Mouse (Mus musculus): ENCODE data around the gene Inpp5a. TPM values are rescaled to one million over a fixed set of nuclear protein-coding genes. Genes with fewer than 3 reads are reported as not detected.

Inpp5a gene
- total RNA-seq, 2 experiments from 2014 or later = 103 to 105 TPM

- no peak for DNase-seq (ENCODE audit: low spot score in 2 of 2)
Observed at GRCm38 (mm10) chr7:139472052-139472451, 83.1 kb downstream of the Inpp5a start.

- peak; percentile 44 to 68 for DNase-seq (ENCODE audit: low spot score in 2 of 2)
Observed at GRCm38 (mm10) chr7:139472865-139473549, 84.1 kb downstream of the Inpp5a start.

GRCm38 (mm10) chr7:139475896-139476295 is 87.0 kb downstream of the Inpp5a start:
- no peak for DNase-seq (ENCODE audit: low spot score in 2 of 2)

GRCm38 (mm10) chr7:139476700-139477099 is 87.8 kb downstream of the Inpp5a start:
- no peak for DNase-seq (ENCODE audit: low spot score in 2 of 2)

GRCm38 (mm10) chr7:139477748-139478147 is 88.8 kb downstream of the Inpp5a start:
- no peak for DNase-seq (ENCODE audit: low spot score in 2 of 2)

- no peak for DNase-seq (ENCODE audit: low spot score in 2 of 2)
Observed at GRCm38 (mm10) chr7:139479077-139479476, 90.2 kb downstream of the Inpp5a start.

- DNase-seq (ENCODE audit: low spot score in 2 of 2) = no peak
Observed at GRCm38 (mm10) chr7:139479626-139480025, 90.7 kb downstream of the Inpp5a start.

GRCm38 (mm10) chr7:139484206-139484955 is 95.5 kb downstream of the Inpp5a start:
- no peak for DNase-seq (ENCODE audit: low spot score in 2 of 2)

GRCm38 (mm10) chr7:139489721-139490211 is 100.9 kb downstream of the Inpp5a start:
- DNase-seq (ENCODE audit: low spot score in 2 of 2) = no peak

- DNase-seq (ENCODE audit: low spot score in 2 of 2) = no peak
Observed at GRCm38 (mm10) chr7:139492351-139492750, 103.4 kb downstream of the Inpp5a start.

- no peak for DNase-seq (ENCODE audit: low spot score in 2 of 2)
Observed at GRCm38 (mm10) chr7:139492946-139493345, 104.0 kb downstream of the Inpp5a start.

- no peak for DNase-seq (ENCODE audit: low spot score in 2 of 2)
Observed at GRCm38 (mm10) chr7:139495791-139496190, 106.9 kb downstream of the Inpp5a start.

GRCm38 (mm10) chr7:139498038-139498625 is 109.2 kb downstream of the Inpp5a start:
- no peak for DNase-seq (ENCODE audit: low spot score in 2 of 2)

- DNase-seq (ENCODE audit: low spot score in 2 of 2) = no peak
Observed at GRCm38 (mm10) chr7:139504064-139504463, 115.2 kb downstream of the Inpp5a start.

- DNase-seq (ENCODE audit: low spot score in 2 of 2) = no peak
Observed at GRCm38 (mm10) chr7:139506677-139507412, 117.9 kb downstream of the Inpp5a start.

- DNase-seq (ENCODE audit: low spot score in 2 of 2) = no peak
Observed at GRCm38 (mm10) chr7:139508938-139509337, 120.0 kb downstream of the Inpp5a start.

- DNase-seq (ENCODE audit: low spot score in 2 of 2) = no peak
Observed at GRCm38 (mm10) chr7:139515959-139516660, 127.2 kb downstream of the Inpp5a start.

- no peak for DNase-seq (ENCODE audit: low spot score in 2 of 2)
Observed at GRCm38 (mm10) chr7:139516661-139517016, 127.7 kb downstream of the Inpp5a start.

GRCm38 (mm10) chr7:139518352-139518751 is 129.4 kb downstream of the Inpp5a start:
- DNase-seq (ENCODE audit: low spot score in 2 of 2) = no peak

- no peak for DNase-seq (ENCODE audit: low spot score in 2 of 2)
Observed at GRCm38 (mm10) chr7:139528309-139529076, 139.6 kb downstream of the Inpp5a start.

Data from adrenal gland, postnatal 4 days (tissue).